Mouse (Mus musculus) limb, embryonic 14.5 days (tissue): ENCODE data around the gene Hlcs. TPM values are rescaled to one million over a fixed set of nuclear protein-coding genes. Genes with fewer than 3 reads are reported as not detected.

Source experiments
- ATAC-seq: fragments of 200-750 bp; cut with Nextera tagmentation; 2 replicates; pipeline ENCODE4 v1.8.0; 2017; ENCODE audit warnings: low read depth, moderate number of reproducible peaks, moderate TSS enrichment; ENCODE audit not compliant: low FRiP score
- DNase-seq: peaks from one replicate; pipeline ENCODE4 v3.0.0-alpha.2; 2015; ENCODE audit warnings: low spot score
- H3K27ac ChIP-seq: fragments of 300-500 bp; sonication (generic); replicated peaks from 2 replicates; pipeline ENCODE4 v1.5.1; 2014; ENCODE audit warnings: low read depth, mild to moderate bottlenecking, low read length, moderate library complexity, mixed read lengths
- H3K27me3 ChIP-seq: fragments of 300-500 bp; sonication (generic); 2 replicates; pipeline ENCODE4 v1.6.1; 2014; ENCODE audit warnings: low read length, mixed read lengths; ENCODE audit not compliant: control insufficient read depth, insufficient read depth
- H3K36me3 ChIP-seq: fragments of 300-500 bp; sonication (generic); 2 replicates; pipeline ENCODE4 v1.6.1; 2014; ENCODE audit warnings: mild to moderate bottlenecking, low read length, moderate library complexity, mixed read lengths; ENCODE audit not compliant: control insufficient read depth, insufficient read depth
- H3K4me1 ChIP-seq: fragments of 300-500 bp; sonication (generic); 2 replicates; pipeline ENCODE4 v1.6.1; 2014; ENCODE audit warnings: antibody characterized with exemption, low read length, mixed read lengths; ENCODE audit not compliant: control insufficient read depth, insufficient read depth
- H3K4me2 ChIP-seq: fragments of 300-500 bp; sonication (generic); replicated peaks from 2 replicates; pipeline ENCODE4 v1.6.1; 2014; ENCODE audit warnings: low read depth, mild to moderate bottlenecking, low read length, moderate library complexity; ENCODE audit not compliant: severe bottlenecking
- H3K4me3 ChIP-seq: fragments of 300-500 bp; sonication (generic); replicated peaks from 2 replicates; pipeline ENCODE4 v1.5.1; 2014; ENCODE audit warnings: low read length
- H3K9ac ChIP-seq: fragments of 300-500 bp; sonication (generic); 2 replicates; pipeline ENCODE4 v1.6.1; 2014; ENCODE audit warnings: mild to moderate bottlenecking, low read depth, low read length, moderate library complexity; ENCODE audit not compliant: severe bottlenecking
- H3K9me3 ChIP-seq: fragments of 300-500 bp; sonication (generic); 2 replicates; pipeline ENCODE4 v1.6.1; 2016; ENCODE audit warnings: low read length; ENCODE audit not compliant: control insufficient read depth
- POLR2A ChIP-seq: fragments of 200-500 bp; IDR thresholded peaks from 2 replicates; pipeline ENCODE4 v1.8.0; 2012; ENCODE audit warnings: inconsistent platforms, mild to moderate bottlenecking, moderate library complexity, borderline replicate concordance; ENCODE audit not compliant: insufficient read depth, insufficient read length; ENCODE audit errors: extremely low read depth
- WGBS: fragments of 180-500 bp; shearing (Covaris S2); extraction: QIAGEN DNeasy Blood & Tissue Kit; methylation state at CpG from one replicate; pipeline ENCODE4 v1.1.7; 2014; 5-methylcytosine and 5-hydroxymethylcytosine counted together
- polyA plus RNA-seq, 2 experiments: library from polyadenylated mRNA; depleted of rRNA in 1 of 2; stranded (reverse) in 1 of 2; unstranded in 1 of 2; fragments of >200 nt; fragmentation: Nextera tagmentation in 1 of 2; extraction: Ambion mirVana in 1 of 2; gene quantifications; 2 replicates each; pipeline versions ENCODE4 v1.2.1 to v1.2.3; 2012 to 2014

Gene Hlcs
- polyA plus RNA-seq, 2 experiments: 6.3 to 7.1 TPM

GRCm38 (mm10) chr16:94230499-94230898 lies 82.9 kb downstream of the Hlcs start:
- H3K27me3 ChIP-seq: peaks cover 9% of the 10 kb centered on the region
- H3K36me3 ChIP-seq: no peaks in the 10 kb centered on the region
- H3K9ac ChIP-seq: no peak overlapping the region
- no peak for TF ChIP-seq POLR2A
- no peak overlapping the region for H3K4me2 ChIP-seq
- no peak overlapping the region for H3K4me3 ChIP-seq
- peaks cover 14% of the 10 kb centered on the region for H3K4me1 ChIP-seq
- no peak overlapping the region for H3K27ac ChIP-seq
- no peaks in the 10 kb centered on the region for H3K9me3 ChIP-seq
- ATAC-seq (no peak), DNase-seq (no peak)
- 74% methylated on average over 4 of the region's 4 CpGs for WGBS

- Histone ChIP-seq H3K4me1 (peaks cover 14% of the 10 kb centered on the region), H3K9me3 (no peaks in the 10 kb centered on the region), H3K36me3 (no peaks in the 10 kb centered on the region), H3K4me3 (no peak overlapping the region), H3K4me2 (no peak overlapping the region), H3K27ac (no peak overlapping the region), H3K9ac (no peak overlapping the region), H3K27me3 (peaks cover 9% of the 10 kb centered on the region)
- WGBS: 97% methylated on average over 7 of the region's 7 CpGs
- ATAC-seq: no peak
- no peak for TF ChIP-seq POLR2A
- DNase-seq: no peak
Measured at GRCm38 (mm10) chr16:94229890-94230289, 83.5 kb downstream of the Hlcs start.

DNA sequence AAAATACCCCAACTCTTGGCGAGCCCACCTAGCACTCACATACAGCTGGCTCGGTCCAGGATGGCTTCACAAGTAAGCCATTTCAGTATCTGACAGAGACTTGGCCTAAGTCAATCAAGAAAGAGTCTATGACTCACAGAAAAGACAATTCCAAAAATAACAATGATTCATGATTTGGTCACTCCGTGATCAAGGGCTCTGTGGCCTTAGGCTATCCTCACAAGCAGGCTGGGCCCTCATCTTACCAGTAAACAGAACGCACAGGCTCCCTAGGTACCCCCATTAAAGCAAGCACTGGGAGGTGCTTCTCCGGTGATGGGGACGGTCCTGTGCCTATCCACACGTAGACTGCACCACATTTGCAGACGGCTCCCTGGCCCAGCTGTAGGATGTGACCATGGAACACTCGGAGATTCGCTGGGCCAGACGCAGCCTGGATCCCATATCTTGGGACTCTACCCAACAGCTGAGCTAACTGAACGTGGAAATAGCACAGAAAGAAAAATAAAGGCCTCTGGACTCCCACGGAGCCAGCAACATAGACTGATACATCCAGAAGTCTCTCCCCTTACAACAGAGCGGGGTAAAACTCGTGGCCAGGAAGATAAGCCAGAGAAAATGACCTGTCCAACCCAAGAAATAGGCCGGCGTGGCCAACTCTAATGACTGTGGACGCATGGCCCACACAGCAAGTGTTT lies 84.4 kb downstream of the Hlcs start:
- Histone ChIP-seq H3K27me3 (peaks cover 9% of the 10 kb centered on the region; the same call in 1 of the 2 replicates), H3K9me3 (no peaks in the 10 kb centered on the region), H3K27ac (no peak overlapping the region), H3K9ac (no peak overlapping the region), H3K4me1 (peaks cover 14% of the 10 kb centered on the region), H3K4me2 (no peak overlapping the region), H3K36me3 (no peaks in the 10 kb centered on the region), H3K4me3 (no peak overlapping the region)
- ATAC-seq (no peak), DNase-seq (no peak)
- 87% methylated on average over 18 of the region's 18 CpGs for WGBS
- no peak for TF ChIP-seq POLR2A

DNA sequence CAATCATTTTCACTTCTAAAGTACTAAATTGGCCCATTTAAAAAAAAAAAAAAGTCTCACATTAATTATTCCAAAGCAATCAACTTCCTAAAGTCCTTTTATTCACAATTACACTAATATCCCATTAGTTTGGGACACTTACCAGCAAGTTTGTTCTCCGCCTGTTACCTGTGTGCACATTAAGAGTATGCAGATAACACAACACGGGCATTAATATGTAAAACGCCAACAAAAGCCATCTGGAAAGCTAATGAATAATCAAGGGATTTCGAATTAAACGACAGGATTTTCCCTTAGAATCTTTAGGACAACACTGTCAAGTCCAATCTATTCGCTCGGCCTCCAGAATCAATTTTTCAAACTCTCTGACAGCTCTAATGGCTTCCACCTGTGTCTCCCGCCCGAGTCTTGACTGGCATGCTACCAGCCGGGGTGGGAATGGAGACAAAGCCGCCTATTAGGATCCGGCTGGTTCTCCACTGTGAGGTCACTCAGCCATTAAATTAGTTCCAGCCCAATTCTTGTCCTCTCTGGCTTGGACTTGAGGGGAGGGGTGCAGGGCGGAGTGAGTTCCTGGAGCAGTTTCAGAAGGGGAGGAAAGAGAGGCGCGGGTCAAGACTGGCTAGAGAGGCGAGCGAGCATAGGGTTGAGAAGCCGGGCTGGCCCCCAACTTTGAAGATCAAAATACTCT lies 85.9 kb downstream of the Hlcs start:
- ATAC-seq: peak; percentile 82
- Histone ChIP-seq H3K4me1 (peaks cover 19% of the 10 kb centered on the region), H3K9me3 (no peaks in the 10 kb centered on the region), H3K4me3 (no peak overlapping the region), H3K9ac (no peak overlapping the region), H3K4me2 (no peak overlapping the region; the same call in 1 of the 2 replicates), H3K27ac (no peak overlapping the region), H3K36me3 (no peaks in the 10 kb centered on the region), H3K27me3 (peaks cover 9% of the 10 kb centered on the region; the same call in 1 of the 2 replicates)
- WGBS: 16% methylated on average over 18 of the region's 18 CpGs
- TF ChIP-seq POLR2A: no peak
- DNase-seq: peak; percentile 81

GRCm38 (mm10) chr16:94223363-94223720 lies 90.0 kb downstream of the Hlcs start:
- no peak overlapping the region for H3K4me3 ChIP-seq
- ATAC-seq (no peak), DNase-seq (no peak)
- no peaks in the 10 kb centered on the region for H3K36me3 ChIP-seq
- WGBS: 66% methylated on average over 8 of the region's 8 CpGs
- peaks cover 23% of the 10 kb centered on the region for H3K4me1 ChIP-seq
- no peak for TF ChIP-seq POLR2A
- no peak overlapping the region for H3K27ac ChIP-seq
- H3K9ac ChIP-seq: no peak overlapping the region
- H3K4me2 ChIP-seq: no peak overlapping the region
- no peaks in the 10 kb centered on the region for H3K9me3 ChIP-seq
- peaks cover 18% of the 10 kb centered on the region for H3K27me3 ChIP-seq
